Mouse (Mus musculus): Measurements from ENCODE around the gene Kif21a. TPM values are rescaled to one million over a fixed set of nuclear protein-coding genes. Genes with fewer than 3 reads are reported as not detected.

Kif21a gene
- polyA plus RNA-seq, 1 experiment from 2014 or later = 56.3 TPM

DNA sequence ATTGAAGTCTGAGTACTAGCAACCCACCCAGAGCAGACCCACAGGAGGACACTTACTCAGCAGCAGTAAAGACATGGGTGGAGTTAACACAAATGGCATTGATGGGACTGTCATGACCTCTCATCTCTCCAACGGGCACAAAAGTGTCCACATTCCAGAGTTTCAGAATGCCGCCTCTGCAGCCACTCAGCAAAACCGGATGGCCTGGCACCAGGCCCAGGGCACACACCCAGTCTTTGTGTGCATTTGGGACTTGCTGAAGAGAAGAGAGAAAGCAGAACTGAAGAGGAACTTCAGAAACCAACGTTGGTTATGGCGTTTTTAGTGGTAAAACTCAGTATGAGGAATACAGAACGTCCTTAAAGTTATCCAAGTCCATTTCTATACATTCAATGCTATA is 114.2 kb downstream of the Kif21a start:
- Histone ChIP-seq H3K4me3 (ENCODE audit: low read depth, low read length) (no peak overlapping the region), H3K27ac (ENCODE audit: low read depth, low read length) (no peak overlapping the region), H3K27me3 (ENCODE audit: control insufficient read depth, insufficient read depth, low read length) (no peaks in the 10 kb centered on the region), H3K4me1 (replicated peaks; ENCODE audit: control insufficient read depth, insufficient read depth, low read length) (no peaks in the 10 kb centered on the region), H3K9me3 (ENCODE audit: control insufficient read depth, low read length) (no peaks in the 10 kb centered on the region), H3K4me2 (replicated peaks; ENCODE audit: low read depth, low read length) (no peak overlapping the region), H3K36me3 (ENCODE audit: control insufficient read depth, insufficient read depth, low read length) (peaks cover 20% of the 10 kb centered on the region), H3K9ac (ENCODE audit: low read depth, low read length) (no peak overlapping the region)
- DNase-seq (ENCODE audit: low spot score) (no peak), ATAC-seq (ENCODE audit: low FRiP score) (no peak)
- WGBS = 89% methylated on average over 6 of the region's 6 CpGs

DNA sequence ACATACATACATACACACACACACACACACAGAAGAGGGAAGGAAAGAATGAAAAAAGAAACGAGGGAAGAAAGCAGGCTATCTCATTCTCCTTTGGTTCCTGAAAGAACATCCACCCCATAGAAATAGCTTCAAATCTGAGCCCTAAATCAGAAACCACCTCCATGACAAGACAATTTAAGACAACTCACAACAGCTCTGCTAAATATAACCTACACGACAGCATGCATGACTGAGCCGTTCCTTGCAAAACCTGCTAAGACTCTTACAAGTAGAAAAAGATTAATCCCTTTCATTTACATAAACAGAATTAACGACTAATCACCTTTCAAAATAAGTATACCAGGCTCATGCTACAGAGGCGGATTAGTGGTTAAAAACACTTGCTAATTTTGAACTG is 118.3 kb downstream of the Kif21a start:
- 87% methylated on average over 5 of the region's 5 CpGs for WGBS
- no peak overlapping the region for H3K9ac ChIP-seq (ENCODE audit: low read depth, low read length)
- no peaks in the 10 kb centered on the region for H3K9me3 ChIP-seq (ENCODE audit: control insufficient read depth, low read length)
- no peak overlapping the region for H3K4me3 ChIP-seq (ENCODE audit: low read depth, low read length)
- H3K4me1 ChIP-seq (replicated peaks; ENCODE audit: control insufficient read depth, insufficient read depth, low read length) = no peaks in the 10 kb centered on the region
- no peak for ATAC-seq (ENCODE audit: low FRiP score)
- no peak overlapping the region for H3K4me2 ChIP-seq (replicated peaks; ENCODE audit: low read depth, low read length)
- no peaks in the 10 kb centered on the region for H3K27me3 ChIP-seq (ENCODE audit: control insufficient read depth, insufficient read depth, low read length)
- 0 out of 2 replicates have a peak, but pooled peaks cover 9% of the 10 kb centered on the region for H3K36me3 ChIP-seq (ENCODE audit: control insufficient read depth, insufficient read depth, low read length)
- no peak overlapping the region for H3K27ac ChIP-seq (ENCODE audit: low read depth, low read length)
- no peak for DNase-seq (ENCODE audit: low spot score)

DNA sequence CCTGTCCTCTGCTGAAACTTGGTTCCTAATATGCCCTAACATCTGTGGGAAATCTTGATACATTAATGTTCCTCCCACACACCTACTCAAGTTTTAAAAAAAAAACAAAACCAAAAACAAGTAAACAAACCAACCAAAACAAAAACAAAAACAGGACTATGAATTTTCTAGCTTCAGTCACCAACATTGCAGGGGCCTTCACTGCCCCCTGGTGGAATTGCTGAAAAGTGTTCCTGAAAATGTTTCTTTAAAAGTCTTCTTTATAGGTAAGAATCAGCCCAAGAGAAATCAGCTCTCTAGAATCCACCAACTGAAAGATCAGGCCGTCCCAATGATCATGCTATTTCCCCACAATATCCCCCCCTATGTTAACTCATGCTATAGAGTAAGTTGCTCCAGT is 120.7 kb downstream of the Kif21a start:
- H3K4me1 ChIP-seq (replicated peaks; ENCODE audit: control insufficient read depth, insufficient read depth, low read length) = no peaks in the 10 kb centered on the region
- no peak overlapping the region for H3K4me3 ChIP-seq (ENCODE audit: low read depth, low read length)
- no peak overlapping the region for H3K27ac ChIP-seq (ENCODE audit: low read depth, low read length)
- no peak overlapping the region for H3K4me2 ChIP-seq (replicated peaks; ENCODE audit: low read depth, low read length)
- no peaks in the 10 kb centered on the region for H3K9me3 ChIP-seq (ENCODE audit: control insufficient read depth, low read length)
- 0 out of 2 replicates have a peak, but pooled peaks cover 3% of the 10 kb centered on the region for H3K36me3 ChIP-seq (ENCODE audit: control insufficient read depth, insufficient read depth, low read length)
- ATAC-seq (ENCODE audit: low FRiP score) = no peak
- H3K9ac ChIP-seq (ENCODE audit: low read depth, low read length) = no peak overlapping the region
- peak; percentile 55 for DNase-seq (ENCODE audit: low spot score)
- WGBS = 41% methylated on average over 1 of the region's 1 CpGs
- H3K27me3 ChIP-seq (ENCODE audit: control insufficient read depth, insufficient read depth, low read length) = no peaks in the 10 kb centered on the region

DNA sequence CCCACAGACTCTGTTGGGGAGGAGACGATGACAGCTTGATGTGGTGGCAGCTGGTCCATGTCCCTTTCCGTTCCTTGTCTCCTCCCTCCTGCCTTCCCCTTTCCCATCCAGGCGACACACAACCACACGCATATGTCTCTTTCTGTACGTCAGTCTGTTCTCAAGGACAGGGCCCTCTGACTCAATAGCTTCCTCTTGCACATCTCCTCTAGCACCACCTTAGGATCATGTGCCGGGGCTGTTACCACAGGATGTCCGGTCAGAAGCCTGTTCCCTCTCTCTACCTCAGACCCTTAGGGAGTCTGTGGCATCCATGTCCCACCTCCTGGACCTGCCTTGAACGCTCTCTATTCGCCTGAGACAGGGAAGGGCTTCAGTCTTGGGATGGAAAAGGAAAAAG is 153.3 kb downstream of the Kif21a start:
- Histone ChIP-seq H3K9ac (ENCODE audit: low read depth, low read length) (no peak overlapping the region), H3K27me3 (ENCODE audit: control insufficient read depth, insufficient read depth, low read length) (no peaks in the 10 kb centered on the region), H3K27ac (ENCODE audit: low read depth, low read length) (no peak overlapping the region), H3K9me3 (ENCODE audit: control insufficient read depth, low read length) (no peaks in the 10 kb centered on the region), H3K4me1 (replicated peaks; ENCODE audit: control insufficient read depth, insufficient read depth, low read length) (no peaks in the 10 kb centered on the region), H3K36me3 (ENCODE audit: control insufficient read depth, insufficient read depth, low read length) (no peaks in the 10 kb centered on the region), H3K4me2 (replicated peaks; ENCODE audit: low read depth, low read length) (no peak overlapping the region), H3K4me3 (ENCODE audit: low read depth, low read length) (no peak overlapping the region)
- WGBS = 93% methylated on average over 9 of the region's 9 CpGs
- DNase-seq (ENCODE audit: low spot score) (no peak), ATAC-seq (ENCODE audit: low FRiP score) (no peak)

DNA sequence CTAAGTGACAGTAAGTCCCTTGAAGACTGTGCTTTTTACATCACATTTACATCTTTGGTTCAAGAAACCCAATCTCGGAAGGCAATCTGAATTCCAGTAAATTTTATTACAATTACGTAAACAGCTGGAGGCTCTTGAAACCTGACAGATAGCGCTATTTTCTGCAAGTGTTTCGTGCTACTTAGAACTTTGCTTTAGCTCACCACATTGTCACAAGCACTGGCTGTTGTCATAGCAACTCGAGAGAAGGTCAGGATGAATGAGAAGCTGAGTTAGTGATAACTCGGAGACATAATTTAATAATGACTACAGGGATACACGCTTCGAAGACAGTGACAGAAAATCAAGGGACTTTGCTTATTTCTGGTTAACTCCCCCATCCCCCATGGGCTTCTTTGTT is 162.3 kb downstream of the Kif21a start:
- no peaks in the 10 kb centered on the region for H3K36me3 ChIP-seq (ENCODE audit: control insufficient read depth, insufficient read depth, low read length)
- no peaks in the 10 kb centered on the region for H3K27me3 ChIP-seq (ENCODE audit: control insufficient read depth, insufficient read depth, low read length)
- no peaks in the 10 kb centered on the region for H3K4me1 ChIP-seq (replicated peaks; ENCODE audit: control insufficient read depth, insufficient read depth, low read length)
- H3K9ac ChIP-seq (ENCODE audit: low read depth, low read length) = no peak overlapping the region
- H3K9me3 ChIP-seq (ENCODE audit: control insufficient read depth, low read length) = no peaks in the 10 kb centered on the region
- no peak overlapping the region for H3K27ac ChIP-seq (ENCODE audit: low read depth, low read length)
- ATAC-seq (ENCODE audit: low FRiP score) (no peak), DNase-seq (ENCODE audit: low spot score) (no peak)
- no peak overlapping the region for H3K4me2 ChIP-seq (replicated peaks; ENCODE audit: low read depth, low read length)
- no peak overlapping the region for H3K4me3 ChIP-seq (ENCODE audit: low read depth, low read length)
- 81% methylated on average over 8 of the region's 8 CpGs for WGBS

Other genes with a start within 250 kb of the Kif21a start
- 22.1 and 23.4 TPM in 2 replicates for gene Abcd2, start 141.9 kb upstream of the Kif21a start, polyA plus RNA-seq (2014; fragmentation: Nextera tagmentation; extraction: Ambion mirVana)
- not detected in 2 replicates for gene CN725425, start 149.5 kb upstream of the Kif21a start, polyA plus RNA-seq (2014; fragmentation: Nextera tagmentation; extraction: Ambion mirVana)